Mouse (Mus musculus): ENCODE results near the gene Tnip2. TPM values are rescaled to one million over a fixed set of nuclear protein-coding genes. Genes with fewer than 3 reads are reported as not detected.

Tnip2 gene
- total and polyA plus RNA-seq, 3 experiments = 16.0 to 26.8 (median 23.4) TPM

GRCm38 (mm10) chr5:34502411-34502810 is 11.4 kb downstream of the Tnip2 start:
- no peak for DNase-seq (ENCODE audit: extremely low read depth)
- Histone ChIP-seq H3K27ac (ENCODE audit: insufficient read depth, low read depth) (no peak overlapping the region), H3K4me2 (ENCODE audit: insufficient read depth, low read depth, poor library complexity, severe bottlenecking) (no peak overlapping the region), H3K79me2 (replicated peaks; ENCODE audit: control insufficient read depth, extremely low read depth, insufficient read depth, poor library complexity, severe bottlenecking) (0 out of 2 replicates have a peak, but pooled peaks cover 2% of the 10 kb centered on the region), H3K9ac (ENCODE audit: insufficient read depth, low read depth) (no peak overlapping the region), H3K36me3 (replicated peaks in 1 of 2; ENCODE audit: control insufficient read depth in 1 of 2, insufficient read depth in 1 of 2, low read length in 1 of 2) (peaks cover 40 to 66% of the 10 kb centered on the region in 2 experiments), H3K9me3 (replicated peaks; ENCODE audit: low read length) (no peaks in the 10 kb centered on the region), H3K27me3 (replicated peaks) (no peaks in the 10 kb centered on the region), H3K4me3 (replicated peaks in 1 of 3; ENCODE audit: low read depth in 2 of 3, low read length in 2 of 3, poor library complexity in 1 of 3) (no peak overlapping the region), H3K4me1 (ENCODE audit: control insufficient read depth in 1 of 2, insufficient read depth in 2 of 2) (peaks cover 0 to 23% of the 10 kb centered on the region in 2 experiments; a peak in 2 of 4 replicates)
- dilution Hi-C loops (cut with MboI; ENCODE audit: extremely low pct_ligation_motif_present, extremely low pct_unique_long_range_greater_than_20kb, low sequenced_read_pairs) (no loop called here), in situ Hi-C loops (cut with MboI; ENCODE audit: low pct_ligation_motif_present, low pct_unique_long_range_greater_than_20kb, low sequenced_read_pairs) (no loop called here)
- no peak for TF ChIP-seq ZNF384 (IDR thresholded peaks at IDR 0.05; ENCODE audit: low read depth, low read length)
- no peak for TF ChIP-seq IRF4 (IDR thresholded peaks at IDR 0.05; ENCODE audit: low read depth, low read length)
- TF ChIP-seq ELF1 (IDR thresholded peaks at IDR 0.05; ENCODE audit: low read depth, low read length) = no peak
- no peak for TF ChIP-seq MXI1 (IDR thresholded peaks at IDR 0.05; ENCODE audit: low read depth, low read length)
- no peak for TF ChIP-seq MYC (IDR thresholded peaks at IDR 0.05; ENCODE audit: low read depth, low read length)
- no peak for TF ChIP-seq USF1 (IDR thresholded peaks at IDR 0.05; ENCODE audit: low read depth, low read length)
- no peak for TF ChIP-seq ZC3H11A (IDR thresholded peaks at IDR 0.05; ENCODE audit: low read depth, low read length)
- TF ChIP-seq MAFK (IDR thresholded peaks at IDR 0.05; ENCODE audit: insufficient replicate concordance, low read length) = no peak
- TF ChIP-seq SMC3 (IDR thresholded peaks at IDR 0.05; ENCODE audit: low read depth, low read length) = no peak
- no peak for TF ChIP-seq GABPA (IDR thresholded peaks at IDR 0.05; ENCODE audit: insufficient replicate concordance, low read depth, low read length)
- TF ChIP-seq ZKSCAN1 (IDR thresholded peaks at IDR 0.05; ENCODE audit: borderline replicate concordance, low read depth, low read length) = no peak
- no peak for TF ChIP-seq TCF12 (IDR thresholded peaks at IDR 0.05; ENCODE audit: low read depth, low read length)
- no peak for TF ChIP-seq USF2 (conservative IDR thresholded peaks at IDR 0.05; ENCODE audit: low read depth, low read length)

GRCm38 (mm10) chr5:34501588-34501987 is 12.2 kb downstream of the Tnip2 start:
- no peak overlapping the region for H3K27ac ChIP-seq (ENCODE audit: insufficient read depth, low read depth)

More at GRCm38 (mm10) chr5:34501588-34501987, 12.2 kb downstream of the Tnip2 start:
- H3K4me1 ChIP-seq (ENCODE audit: control insufficient read depth in 1 of 2, insufficient read depth in 2 of 2) = peaks cover 0 to 23% of the 10 kb centered on the region in 2 experiments; a peak in 2 of 4 replicates
- no peak for TF ChIP-seq EP300 (IDR thresholded peaks at IDR 0.05; ENCODE audit: low read length)
- no peak for TF ChIP-seq ZNF384 (IDR thresholded peaks at IDR 0.05; ENCODE audit: low read depth, low read length)
- no peak for TF ChIP-seq ETS1 (conservative IDR thresholded peaks at IDR 0.05; ENCODE audit: low read depth, low read length)
- TF ChIP-seq PAX5 (IDR thresholded peaks at IDR 0.05; ENCODE audit: low read length) = no peak
- no peak for TF ChIP-seq TBP (conservative IDR thresholded peaks at IDR 0.05; ENCODE audit: low read depth, low read length)
- 0 out of 2 replicates have a peak, but pooled peaks cover 2% of the 10 kb centered on the region for H3K79me2 ChIP-seq (replicated peaks; ENCODE audit: control insufficient read depth, extremely low read depth, insufficient read depth, poor library complexity, severe bottlenecking)
- H3K4me3 ChIP-seq (replicated peaks in 1 of 3; ENCODE audit: low read depth in 2 of 3, low read length in 2 of 3, poor library complexity in 1 of 3) = no peak overlapping the region
- in situ Hi-C loops (cut with MboI; ENCODE audit: low pct_ligation_motif_present, low pct_unique_long_range_greater_than_20kb, low sequenced_read_pairs) (no loop called here), dilution Hi-C loops (cut with MboI; ENCODE audit: extremely low pct_ligation_motif_present, extremely low pct_unique_long_range_greater_than_20kb, low sequenced_read_pairs) (no loop called here)
- no peaks in the 10 kb centered on the region for H3K27me3 ChIP-seq (replicated peaks)
- no peaks in the 10 kb centered on the region for H3K9me3 ChIP-seq (replicated peaks; ENCODE audit: low read length)
- H3K9ac ChIP-seq (ENCODE audit: insufficient read depth, low read depth) = no peak overlapping the region
- peaks cover 44 to 74% of the 10 kb centered on the region in 2 experiments for H3K36me3 ChIP-seq (replicated peaks in 1 of 2; ENCODE audit: control insufficient read depth in 1 of 2, insufficient read depth in 1 of 2, low read length in 1 of 2)
- H3K4me2 ChIP-seq (ENCODE audit: insufficient read depth, low read depth, poor library complexity, severe bottlenecking) = no peak overlapping the region
- no peak for DNase-seq (ENCODE audit: extremely low read depth)

Measured in CH12.LX (cell line).